Mouse (Mus musculus): ENCODE data around the gene Ankk1.

GRCm38 (mm10) chr9:49410621-49411020 is 16.2 kb downstream of the Ankk1 start:
- no peak for TF ChIP-seq CTCF (IDR thresholded peaks at IDR 0.05; ENCODE audit: low read depth)
- TF ChIP-seq EP300 (IDR thresholded peaks at IDR 0.05; ENCODE audit: low read depth): no peak
